10 mouse cellular contexts compared by ENCODE assay signal in genomic region chr2:168402782-168403513, GRCm38 (mm10).
DNase-seq lines count a peak whose midpoint lies in the region; ATAC-seq lines count a peak whose summit lies in the region.
"Had no signal": no experiment of that assay in that cellular context is flagged by ENCODE, and none has a peak within 500 bp of the region (broad histone marks: within the 10 kb centered on the region; RNA-seq: fewer than 3 reads in every experiment).

No protein-coding gene starts in this region.

- H3K9me3 ChIP-seq in forebrain, embryonic 10.5 days = no peaks in the 10 kb centered on the region

- intact Hi-C loops in left cerebral cortex, postnatal 14 days (cut with DNase I) = no loop called here

- DNase-seq in left cerebral cortex, adult 18-20 months (ENCODE audit: low spot score in 2 of 2) = peak; percentile 46 to 51
- DNase-seq in left cerebral cortex, adult 11 months (ENCODE audit: low spot score) = no peak
- peak; percentile 40 for DNase-seq in forebrain, embryonic 10.5 days (ENCODE audit: extremely low spot score, low spot score)
- peak; percentile 52 to 64 for DNase-seq in left cerebral cortex, postnatal 14 days (ENCODE audit: low spot score in 2 of 2)
- DNase-seq in right cerebral cortex, adult 2 months (ENCODE audit: low spot score in 2 of 2) = peak; percentile 64 to 67
- no peak for DNase-seq in heart, postnatal 4 days
- DNase-seq in thymus, adult 18-20 months = no peak
- DNase-seq: adrenal gland, postnatal 14 days had no signal

- H3K4me1 ChIP-seq in forebrain, embryonic 10.5 days = peaks cover 28% of the 10 kb centered on the region

- H3K27ac ChIP-seq in forebrain, embryonic 10.5 days = no peak overlapping the region
- H3K27ac ChIP-seq: kidney, postnatal 0 days had no signal

- no peak for ATAC-seq in inflammation-experienced regulatory T-cells, adult 6 months

- peaks cover 64% of the 10 kb centered on the region for H3K27me3 ChIP-seq in forebrain, embryonic 10.5 days (ENCODE audit: poor library complexity, severe bottlenecking)

- H3K4me3 ChIP-seq in forebrain, embryonic 10.5 days = no peak overlapping the region

- WGBS in forebrain, embryonic 10.5 days = 36% methylated on average over 16 of the region's 16 CpGs

- no peaks in the 10 kb centered on the region for H3K36me3 ChIP-seq in forebrain, embryonic 10.5 days (replicated peaks)

Comparison
In these comparisons a context has a peak if more than half of its experiments do, and no peak if none do; other contexts are left out.
1. DNase-seq: peak in left cerebral cortex, adult 18-20 months (2 of 2), forebrain, embryonic 10.5 days (single experiment), left cerebral cortex, postnatal 14 days (2 of 2) and right cerebral cortex, adult 2 months (2 of 2); none in left cerebral cortex, adult 11 months (single experiment), heart, postnatal 4 days (single experiment) and thymus, adult 18-20 months (0 of 2).